Mouse (Mus musculus): Measurements from ENCODE around the gene Trim58.

Gene Trim58

GRCm38 (mm10) chr11:58640272-58640867 lies at the start of gene Trim58:
Gene Trim58, plus strand, starts transcription at chr11:58640465.
- peak; percentile 51 for DNase-seq

- no peak for DNase-seq
These were observed 45.5 kb upstream of the Trim58 start, which contains the start of gene Olfr324 for GRCm38 (mm10) chr11:58594814-58595213. Gene Olfr324, plus strand, starts transcription at chr11:58595114.

GRCm38 (mm10) chr11:58597837-58598236 lies 42.4 kb upstream of the Trim58 start:
- DNase-seq, result no peak

DNA sequence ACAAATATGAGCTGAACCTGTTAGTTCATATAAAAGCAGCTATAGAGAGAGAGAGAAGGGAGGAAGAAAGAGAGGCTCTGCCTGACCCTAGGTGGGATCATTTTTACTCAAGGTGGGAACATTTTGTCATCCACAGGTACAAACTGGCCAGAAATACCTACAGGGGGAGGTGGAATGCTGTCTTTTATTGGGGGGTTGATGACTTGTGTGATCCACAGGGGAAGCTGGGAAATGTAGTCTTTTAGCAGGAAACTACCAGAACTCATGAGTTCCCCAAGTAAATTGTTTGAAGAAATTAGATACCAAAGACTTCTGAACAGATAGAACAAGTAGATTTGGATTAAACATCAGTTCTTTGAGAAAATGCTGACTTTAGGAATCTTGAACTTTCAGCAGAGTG lies 38.2 kb upstream of the Trim58 start:
- DNase-seq, result no peak

- no peak for DNase-seq
These were observed 37.3 kb upstream of the Trim58 start for GRCm38 (mm10) chr11:58602800-58603560.

DNA sequence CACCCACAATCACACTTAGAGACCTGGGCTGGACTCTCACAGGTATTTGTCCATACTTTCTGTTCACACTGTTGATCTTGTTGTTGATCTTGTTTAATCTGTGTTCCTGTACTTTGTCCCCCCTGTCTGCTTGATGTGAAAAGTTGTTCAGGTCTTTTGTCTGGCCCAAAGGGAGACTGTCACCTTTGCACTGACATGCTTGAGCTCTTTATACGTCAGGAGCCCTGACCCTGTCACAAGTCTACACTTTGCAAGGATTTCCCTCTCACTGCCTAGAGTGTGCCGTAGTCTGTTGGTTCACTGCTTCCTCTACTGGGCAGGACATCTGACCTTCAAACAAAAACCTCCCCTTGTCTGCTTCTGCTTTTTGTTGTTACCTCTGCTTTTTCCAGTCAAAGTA lies 35.6 kb upstream of the Trim58 start:
- no peak for DNase-seq

- no peak for DNase-seq
These were observed 35.0 kb upstream of the Trim58 start for GRCm38 (mm10) chr11:58605228-58605627.

- DNase-seq, result no peak
These were observed 33.9 kb upstream of the Trim58 start for GRCm38 (mm10) chr11:58606177-58606919.

- no peak for DNase-seq
These were observed 33.2 kb upstream of the Trim58 start for GRCm38 (mm10) chr11:58607030-58607429.

DNA sequence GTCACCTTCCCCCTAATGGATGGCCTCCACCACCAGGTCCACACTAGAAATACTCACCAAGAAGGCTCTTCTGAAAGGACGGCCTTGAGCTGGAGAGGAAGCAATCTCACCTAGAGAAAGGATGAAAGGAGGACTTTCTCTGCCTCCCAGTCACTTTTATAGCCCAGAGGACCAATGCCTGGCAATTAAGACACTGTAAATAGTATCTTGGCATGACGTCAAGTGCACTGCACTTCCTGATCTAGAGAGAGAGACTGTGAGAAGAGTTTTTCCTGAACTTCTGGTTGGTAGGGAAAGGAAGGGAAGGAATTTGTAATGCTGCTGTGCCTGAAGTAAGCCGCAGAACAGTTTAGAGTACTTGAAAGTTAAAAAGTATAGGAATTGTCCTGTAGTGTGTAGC lies 26.9 kb upstream of the Trim58 start:
- DNase-seq, result no peak

- no peak for DNase-seq
These were observed 25.7 kb upstream of the Trim58 start for GRCm38 (mm10) chr11:58614526-58614925.

DNA sequence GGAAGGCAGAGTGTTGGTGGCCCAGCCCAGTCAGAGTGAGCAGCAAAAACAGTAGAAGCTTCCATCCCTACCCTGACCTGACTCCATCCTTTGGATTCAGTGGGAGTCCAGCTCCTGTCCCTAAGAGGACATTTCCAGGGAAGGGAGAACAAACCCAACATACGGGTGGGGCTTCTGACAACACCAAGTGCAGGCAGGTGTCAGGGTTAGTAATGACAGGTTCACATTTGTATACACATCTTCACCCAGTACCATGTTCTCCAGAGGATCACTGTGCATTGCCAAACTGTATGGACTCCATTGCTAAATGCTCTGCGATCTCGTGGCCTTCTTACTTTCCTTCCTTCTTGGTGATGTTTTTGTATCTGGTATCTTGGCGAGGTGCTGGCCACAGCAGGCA lies 24.3 kb upstream of the Trim58 start, which contains the start of gene 2210407C18Rik:
TSS of gene 2210407C18Rik (minus strand) at position 101 of the 400 bp plus-strand sequence.
- DNase-seq, result no peak

DNA sequence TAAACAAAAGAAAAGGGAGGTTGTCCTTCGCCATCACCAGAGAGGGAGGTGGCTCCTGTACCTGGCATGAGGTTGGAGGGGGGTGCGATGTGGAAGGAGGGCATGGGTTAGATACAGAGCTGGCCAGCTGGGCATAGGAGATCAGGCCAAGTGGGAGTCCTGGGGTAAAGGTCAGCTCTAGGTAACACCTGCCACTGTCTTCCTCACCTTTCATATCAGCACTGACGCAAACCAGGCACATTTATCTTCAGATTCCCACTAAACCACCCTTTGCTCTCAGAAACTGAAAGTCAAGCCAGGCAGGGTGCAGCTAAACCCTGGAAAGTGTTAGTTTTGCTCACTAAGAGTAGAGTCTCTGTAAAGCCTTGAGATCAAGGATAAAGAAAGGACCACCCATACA lies 21.9 kb upstream of the Trim58 start:
- DNase-seq, result no peak

DNA sequence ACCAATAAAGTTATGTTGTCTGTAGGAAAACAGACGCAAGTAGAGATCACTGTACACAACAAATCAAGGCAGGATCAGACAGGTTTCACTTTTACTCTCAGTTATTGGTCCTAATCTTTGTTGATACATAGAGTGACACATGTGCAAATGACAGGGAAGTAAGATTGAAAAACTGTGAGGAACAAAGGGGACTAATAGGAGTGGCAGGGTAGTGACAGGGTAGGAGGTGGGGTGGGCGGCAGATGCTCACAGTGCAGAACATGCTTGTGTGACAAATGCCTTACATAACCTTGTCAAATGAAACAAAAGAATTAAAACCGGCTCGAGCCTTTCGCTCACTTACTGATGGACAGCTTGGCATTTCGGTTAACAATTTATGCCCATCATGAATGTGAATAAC lies 21.5 kb upstream of the Trim58 start:
- no peak for DNase-seq

DNA sequence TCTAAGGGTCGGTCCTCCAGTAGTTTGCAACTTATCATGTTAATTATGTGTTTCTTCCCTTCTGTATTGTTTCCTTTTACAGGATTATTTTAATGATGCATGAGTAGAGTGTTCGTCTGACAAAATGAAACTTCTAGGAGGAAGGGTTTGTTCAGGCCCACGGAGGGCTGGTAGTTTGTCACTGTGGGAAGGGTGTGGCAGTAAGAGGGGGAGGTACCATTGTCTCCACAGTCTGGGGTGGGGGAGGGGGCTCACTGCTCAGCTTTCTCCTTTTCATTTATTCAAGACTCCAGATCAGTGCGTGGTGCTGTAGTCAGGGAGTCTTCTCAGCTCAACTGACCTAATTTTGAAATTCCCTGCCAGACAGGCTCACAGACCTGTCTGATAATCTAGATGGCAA lies 14.1 kb upstream of the Trim58 start:
- peak; percentile 41 for DNase-seq

DNA sequence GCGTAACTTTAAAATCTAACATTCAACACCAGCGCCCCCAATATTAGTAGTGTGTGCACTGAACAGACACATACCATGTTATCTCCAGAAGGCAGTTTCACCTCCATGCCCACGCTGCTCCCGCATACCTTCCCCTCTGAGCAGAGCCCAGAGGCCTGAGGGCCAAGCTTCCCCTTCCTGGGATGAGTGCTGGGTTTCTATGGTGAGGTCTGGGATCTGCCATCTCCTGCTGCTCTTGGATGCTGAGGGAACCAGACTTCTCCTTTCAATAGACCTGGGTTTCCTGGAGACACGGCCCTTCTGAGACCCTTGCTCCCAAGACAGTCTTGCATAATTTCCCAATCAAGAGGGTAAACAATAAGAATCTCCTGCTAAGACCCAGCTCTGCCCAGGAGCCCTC lies 9.9 kb upstream of the Trim58 start, which contains the start of gene Olfr323:
TSS of gene Olfr323 (minus strand) at position 101 of the 400 bp plus-strand sequence.
- DNase-seq, result no peak

GRCm38 (mm10) chr11:58634878-58635277 lies 5.4 kb upstream of the Trim58 start:
- DNase-seq, result no peak

GRCm38 (mm10) chr11:58636376-58636977 lies 3.8 kb upstream of the Trim58 start:
- DNase-seq, result peak; percentile 74

DNA sequence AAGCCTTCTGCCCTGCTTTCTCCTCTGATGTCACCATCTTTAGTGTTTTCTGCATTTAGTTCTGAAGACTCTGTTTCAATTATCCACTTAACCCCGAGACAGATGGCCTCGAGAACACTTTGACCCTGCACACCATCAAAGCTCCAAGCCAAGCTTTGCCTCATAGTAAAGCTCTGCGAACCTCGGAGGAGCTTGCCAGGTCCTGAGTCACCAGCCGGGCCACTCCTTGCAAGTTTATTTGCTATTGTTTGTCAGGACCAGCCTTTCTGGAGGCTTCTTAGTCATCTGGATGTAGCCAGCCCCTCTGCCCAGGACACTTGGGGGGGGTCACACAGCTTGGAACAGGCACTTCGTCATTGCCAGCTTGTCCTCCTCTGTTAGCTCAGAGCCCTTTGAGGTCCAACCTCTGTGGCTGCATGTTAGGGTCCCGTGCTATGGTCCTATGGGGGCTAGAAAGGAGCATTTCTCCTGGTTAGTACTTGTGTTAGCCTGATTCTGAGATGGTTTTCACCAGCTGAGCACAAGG lies 2.0 kb upstream of the Trim58 start:
- DNase-seq, result peak; percentile 20

GRCm38 (mm10) chr11:58641057-58641456 lies 792 bp downstream of the Trim58 start:
- DNase-seq, result no peak

DNA sequence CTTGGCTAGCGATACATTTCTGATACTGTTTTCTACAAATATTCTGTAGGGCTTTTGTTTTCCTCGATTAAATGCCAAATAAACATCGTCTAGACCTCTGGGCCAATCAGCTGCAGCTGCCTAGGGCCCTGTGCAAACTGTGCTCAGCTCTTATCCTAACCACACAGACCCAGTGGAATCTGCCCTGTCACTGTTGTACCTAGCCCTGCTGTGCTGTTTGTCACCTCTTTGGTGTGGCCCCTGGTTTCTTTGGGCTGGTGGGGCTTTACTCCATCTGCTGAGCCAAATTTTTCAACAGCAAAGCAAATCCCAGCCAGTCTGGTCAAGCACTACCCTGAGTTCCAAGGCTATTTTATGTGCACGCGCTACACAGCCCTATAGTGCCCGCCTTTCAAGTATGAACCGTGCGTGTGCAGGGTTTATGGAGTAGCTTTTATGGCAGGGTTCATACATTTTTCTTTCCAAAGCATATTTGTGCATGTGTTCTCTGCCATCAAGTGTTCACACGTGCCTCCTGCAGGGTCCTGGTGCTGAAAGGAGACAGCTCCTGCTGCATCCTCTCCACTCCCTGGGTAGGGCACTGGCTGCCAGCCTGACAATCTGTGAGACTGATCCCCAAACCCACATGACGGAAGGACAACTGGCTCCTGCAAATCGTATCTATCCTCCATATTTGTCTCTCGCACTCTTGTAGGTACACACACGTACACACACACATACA lies 1.5 kb downstream of the Trim58 start:
- DNase-seq, result no peak

DNA sequence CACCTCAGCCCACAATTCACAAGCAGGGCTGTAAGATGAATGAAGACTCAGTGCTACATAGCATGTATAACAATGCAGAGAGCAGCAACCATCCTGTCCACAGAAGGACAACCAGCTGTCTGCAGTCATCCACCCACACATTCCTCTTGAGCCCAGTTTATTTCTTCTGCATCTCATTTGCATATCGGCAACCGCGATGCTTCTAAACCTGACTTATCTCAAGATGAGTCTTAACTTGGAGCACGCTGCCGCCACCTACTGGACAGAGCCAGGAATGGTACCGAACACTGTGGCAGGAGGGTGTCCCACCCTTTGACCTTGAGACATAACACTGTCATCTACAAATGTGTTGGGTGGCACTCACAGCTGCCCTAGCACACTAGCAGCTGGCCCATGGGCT lies 3.1 kb downstream of the Trim58 start:
- peak; percentile 65 for DNase-seq

Data from retina, postnatal 1 day (tissue).